Mouse (Mus musculus): ENCODE measurements around the gene Fam89b.

DNA sequence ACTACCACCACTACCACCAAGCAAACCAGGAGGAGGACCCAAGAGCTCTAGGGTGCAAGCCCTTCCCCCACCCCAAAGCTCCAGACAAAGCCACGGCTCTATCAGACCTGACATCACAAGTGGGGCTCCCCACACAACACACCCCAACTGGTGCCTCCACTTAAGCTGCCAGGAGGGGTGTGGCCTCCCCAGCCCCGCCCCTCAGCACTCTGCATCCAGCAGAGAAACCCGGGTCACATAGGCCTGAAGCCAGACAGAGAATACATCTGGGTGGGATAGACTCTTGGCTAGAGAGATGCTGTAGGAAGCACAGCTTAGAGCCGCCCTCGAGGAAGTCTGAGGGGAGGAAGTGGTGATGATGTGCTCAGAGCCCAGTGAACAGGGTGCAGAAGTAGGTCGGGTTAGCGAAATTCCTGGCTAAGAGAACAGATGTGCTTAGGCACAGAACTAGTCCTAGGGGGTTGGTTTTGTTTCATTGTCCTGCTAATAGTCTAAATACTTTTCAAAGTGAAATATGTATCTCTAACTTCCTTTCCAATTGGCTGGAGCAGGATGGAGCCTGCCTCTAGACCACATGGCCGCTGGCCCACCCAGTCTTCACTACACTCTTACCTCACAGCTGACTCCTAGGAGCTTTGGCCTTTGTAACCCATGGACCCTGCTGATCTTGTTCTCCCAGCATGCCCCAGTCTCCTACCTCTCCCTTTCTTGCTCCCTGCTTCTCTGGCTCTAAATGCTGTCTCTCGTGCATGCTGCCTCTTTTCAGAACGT is 24.5 kb downstream of the Fam89b start:
- no peak for TF ChIP-seq POLR2A (IDR thresholded peaks at IDR 0.05; ENCODE audit: borderline replicate concordance, control insufficient read depth, low read depth, low read length)
- TF ChIP-seq CTCF (IDR thresholded peaks at IDR 0.05; ENCODE audit: control insufficient read depth, insufficient read depth, low read length): no peak

Data from bone marrow, adult 2 months (tissue).